Mouse (Mus musculus): ENCODE results near the gene Cep19.

The Cep19 gene

GRCm38 (mm10) chr16:32153976-32154375, 54.4 kb downstream of the Cep19 start:
- no peak for DNase-seq

- DNase-seq: peak; percentile 98
Observed at GRCm38 (mm10) chr16:32154437-32154836, 54.8 kb downstream of the Cep19 start.

GRCm38 (mm10) chr16:32156719-32157118, 57.1 kb downstream of the Cep19 start:
- DNase-seq: no peak

GRCm38 (mm10) chr16:32157369-32157768, 57.8 kb downstream of the Cep19 start:
- no peak for DNase-seq

All from cerebellum, adult 11-12 months (tissue).